Mouse (Mus musculus) kidney, postnatal 36 days (tissue): ENCODE results near the gene Tgoln1.
A peak's percentile ranks its signal among the peaks of the same experiment; 100 is the strongest.

Experiments
- DNase-seq, 2 experiments: peaks; one replicate each; pipeline ENCODE4 v3.0.0; 2021 to 2022; ENCODE audit warnings: mixed read lengths in 2 of 2

Gene Tgoln1

DNA sequence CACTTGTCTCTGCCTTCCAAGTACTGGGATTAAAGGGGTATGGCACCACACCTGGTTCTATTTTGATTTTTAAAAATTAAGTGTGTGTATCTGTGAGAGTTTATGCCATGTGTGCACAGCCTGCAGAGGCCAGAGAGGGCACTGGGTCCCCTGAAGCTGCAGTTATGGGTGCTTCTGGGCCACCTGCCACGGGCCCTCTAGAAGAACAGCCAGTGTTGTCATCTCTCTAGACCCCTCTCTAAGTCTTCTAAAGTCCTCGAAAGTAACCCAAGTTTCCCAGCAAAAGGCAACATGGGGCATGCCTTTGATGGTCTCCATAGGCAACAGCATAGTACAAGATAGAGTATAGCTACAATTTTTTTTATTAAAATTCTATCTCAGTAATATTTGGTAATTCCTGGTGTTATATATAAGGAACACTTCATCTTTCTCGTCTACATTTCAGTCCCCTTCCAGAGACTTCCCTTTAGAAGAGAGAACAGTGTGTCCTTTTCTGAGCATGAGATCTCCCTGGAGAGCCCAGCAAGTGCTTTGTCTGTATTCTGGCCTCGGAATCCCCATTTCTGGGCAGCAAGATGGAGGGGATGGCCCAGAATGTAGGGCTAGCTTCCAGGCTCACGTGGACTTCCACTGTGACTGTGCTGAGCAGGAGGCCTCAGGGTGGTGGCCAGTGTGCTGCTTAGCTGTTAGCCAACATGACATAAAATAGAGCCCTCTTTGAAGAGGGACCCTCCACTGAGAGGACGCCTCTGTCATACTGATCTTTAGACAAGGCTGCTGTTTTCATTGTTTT is 23.6 kb downstream of the Tgoln1 start:
- no peak for DNase-seq

- DNase-seq = no peak
Observed at GRCm38 (mm10) chr6:72590111-72590510, 26.7 kb downstream of the Tgoln1 start.

GRCm38 (mm10) chr6:72588307-72588706 is 28.5 kb downstream of the Tgoln1 start:
- DNase-seq = no peak

DNA sequence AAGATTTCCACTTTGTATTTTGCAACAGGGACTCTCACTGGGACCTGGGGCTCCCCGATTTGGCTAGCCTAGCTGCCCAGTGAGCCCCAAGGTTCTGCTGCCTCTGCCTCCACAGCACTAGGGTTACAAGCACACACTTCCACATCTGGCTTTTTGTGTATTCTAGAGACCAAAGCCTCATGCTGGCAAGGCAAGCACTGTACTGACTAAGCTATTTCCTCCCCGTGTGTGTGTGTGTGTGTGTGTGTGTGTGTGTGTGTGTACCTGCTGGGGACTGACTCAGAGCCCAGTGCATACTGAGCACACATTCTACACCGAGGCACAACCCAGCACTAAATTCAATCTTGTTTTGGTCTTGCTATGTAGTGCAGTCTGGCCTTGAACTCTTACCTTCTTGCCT is 30.1 kb downstream of the Tgoln1 start:
- no peak for DNase-seq

DNA sequence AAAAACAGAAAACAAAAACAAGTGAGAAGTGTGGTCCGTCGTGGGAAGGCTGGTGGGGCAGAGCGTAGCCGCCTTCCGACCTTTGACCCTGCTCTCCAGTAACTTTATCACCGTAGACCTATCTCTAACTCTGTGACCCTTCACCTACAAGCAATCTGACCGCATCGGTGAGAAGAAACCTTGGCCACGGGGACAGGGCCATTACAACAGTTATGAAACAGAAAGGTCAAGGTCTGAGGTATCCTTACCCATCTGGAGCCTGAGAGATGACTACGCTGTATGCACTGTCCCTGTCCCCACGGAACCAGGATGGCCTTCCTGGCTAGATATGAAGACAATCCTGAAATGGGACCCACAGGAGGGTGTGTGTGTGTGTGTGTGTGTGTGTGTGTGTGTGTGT is 32.6 kb downstream of the Tgoln1 start:
- DNase-seq = peak; percentile 50 to 71

DNA sequence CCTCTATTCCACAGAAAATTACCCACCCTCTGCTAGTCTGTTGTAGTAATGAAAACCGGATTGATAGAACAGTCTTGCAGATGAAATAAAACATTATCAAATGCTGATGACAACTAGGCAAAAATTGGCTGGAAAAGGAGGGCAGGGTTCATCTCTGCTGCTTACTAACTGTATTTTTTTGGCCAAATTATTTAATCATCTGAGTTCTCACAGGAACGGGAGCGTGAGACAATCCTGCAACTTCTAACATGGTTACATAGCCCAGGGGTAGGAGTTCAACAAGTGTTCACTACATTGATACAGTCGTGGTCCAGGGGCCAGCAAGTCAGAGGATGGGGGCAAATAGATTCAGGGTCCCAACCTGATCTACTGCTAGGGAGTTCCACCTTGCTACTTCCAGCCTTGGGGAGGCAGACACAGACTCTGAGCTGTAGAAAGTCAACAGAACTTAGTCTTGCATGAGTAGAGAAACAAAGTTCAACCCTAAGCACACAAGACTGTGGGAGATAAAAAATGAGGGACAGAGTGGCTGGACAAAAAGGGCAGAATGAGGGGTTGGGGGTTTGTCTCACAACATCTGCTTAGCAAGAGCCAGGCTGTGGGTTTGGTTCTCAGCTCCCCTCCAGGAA is 33.5 kb downstream of the Tgoln1 start:
- peak; percentile 28 to 31 for DNase-seq

- peak; percentile 36 to 47 for DNase-seq
Observed at GRCm38 (mm10) chr6:72581625-72582382, 35.0 kb downstream of the Tgoln1 start.

DNA sequence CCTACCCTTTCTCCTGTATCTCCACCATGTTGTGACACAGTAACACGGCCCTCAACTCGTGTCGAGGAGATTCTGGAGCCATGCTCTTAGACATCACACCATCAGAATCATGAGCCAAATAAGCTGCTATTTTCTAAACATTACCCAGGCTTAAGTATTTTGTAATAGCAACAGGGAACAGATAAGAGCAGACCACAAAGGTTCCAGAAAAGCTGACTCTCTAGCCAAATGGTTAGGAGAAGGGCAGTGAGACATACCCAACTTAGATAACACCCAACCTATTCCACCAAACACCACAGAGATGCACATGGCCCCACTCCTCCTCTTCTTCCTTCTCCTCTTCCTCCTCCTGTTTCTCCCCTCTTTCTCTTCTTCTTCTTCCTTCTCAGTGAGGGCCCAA is 40.8 kb downstream of the Tgoln1 start:
- no peak for DNase-seq

DNA sequence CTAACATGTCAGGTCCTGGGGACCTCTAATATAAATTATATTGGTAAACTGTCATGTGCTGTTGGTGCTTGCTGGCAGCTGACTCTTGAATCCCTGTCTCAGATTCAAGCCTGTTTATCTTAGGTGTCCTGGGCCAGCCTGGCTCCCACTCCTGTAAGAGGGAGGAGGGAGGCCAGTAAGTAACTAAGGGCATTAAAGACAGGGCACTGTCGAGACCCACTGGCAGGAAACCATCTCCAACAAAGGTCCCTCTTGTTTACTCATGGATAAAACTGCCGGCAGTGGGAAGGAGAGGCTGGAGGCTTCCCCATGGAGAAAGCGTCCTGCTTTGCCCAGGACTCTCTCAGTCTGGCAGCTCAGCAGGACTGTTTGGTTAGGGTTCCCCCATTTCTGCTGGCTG is 45.0 kb downstream of the Tgoln1 start:
- DNase-seq = no peak

DNA sequence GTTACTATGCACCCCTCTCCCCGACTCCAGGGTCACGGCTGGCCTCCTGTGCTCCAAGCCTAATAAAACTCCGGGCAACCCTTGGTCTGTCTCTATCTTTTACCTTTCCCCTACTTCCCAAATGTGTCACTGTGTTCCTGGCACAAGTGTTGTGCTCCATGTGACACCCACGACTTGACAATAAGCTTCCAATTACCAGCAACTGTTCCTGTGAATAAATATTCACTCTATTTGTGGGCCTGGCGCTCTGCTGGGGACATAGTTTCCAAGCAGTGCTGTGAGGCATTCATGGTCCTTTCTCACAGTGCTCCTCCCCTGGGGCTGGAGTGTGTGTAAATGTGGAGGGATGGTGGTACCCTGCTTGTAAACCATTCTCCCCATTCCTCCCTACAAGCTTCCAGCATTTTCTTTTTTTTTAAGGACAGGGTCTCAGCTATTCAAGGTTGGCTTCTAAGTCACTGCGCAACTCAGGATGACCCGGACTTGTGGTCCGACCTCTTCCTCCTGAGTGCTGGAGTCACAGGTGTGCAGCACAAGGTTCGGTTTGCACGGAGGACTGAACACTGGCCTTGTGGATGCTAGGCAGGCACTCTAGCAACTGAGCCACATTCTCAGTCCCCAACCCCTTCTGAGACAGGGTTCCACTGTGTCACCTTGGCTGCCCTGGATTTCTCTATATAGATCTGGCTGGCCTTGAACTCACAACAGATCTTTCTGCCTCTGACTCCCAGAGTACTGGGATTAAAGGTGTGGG is 46.0 kb downstream of the Tgoln1 start:
- DNase-seq = no peak

GRCm38 (mm10) chr6:72568736-72569135 is 48.1 kb downstream of the Tgoln1 start:
- no peak for DNase-seq

GRCm38 (mm10) chr6:72567508-72567907 is 49.3 kb downstream of the Tgoln1 start:
- peak; percentile 69 to 77 for DNase-seq

GRCm38 (mm10) chr6:72566044-72566443 is 50.8 kb downstream of the Tgoln1 start:
- peak; percentile 90 to 95 for DNase-seq

DNA sequence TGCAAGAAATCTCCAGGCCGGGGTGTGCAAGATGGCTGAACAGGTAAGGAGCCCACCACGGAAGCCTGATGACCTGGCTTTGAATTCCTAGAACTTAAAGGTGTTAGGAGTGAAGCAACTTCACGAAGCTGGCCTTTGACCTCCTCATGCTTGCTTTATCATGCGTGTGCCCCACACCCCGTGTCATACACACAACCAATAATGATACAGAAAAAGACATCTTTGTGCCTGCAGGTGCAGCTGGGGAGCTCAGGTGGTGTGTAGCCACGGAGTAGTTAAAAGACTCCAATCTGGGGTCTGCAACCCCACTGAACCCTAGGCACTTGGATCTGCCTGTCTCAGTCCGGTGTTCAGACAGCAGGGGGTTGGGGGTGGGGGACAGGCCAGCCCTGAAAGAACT is 51.3 kb downstream of the Tgoln1 start:
- DNase-seq = no peak

DNA sequence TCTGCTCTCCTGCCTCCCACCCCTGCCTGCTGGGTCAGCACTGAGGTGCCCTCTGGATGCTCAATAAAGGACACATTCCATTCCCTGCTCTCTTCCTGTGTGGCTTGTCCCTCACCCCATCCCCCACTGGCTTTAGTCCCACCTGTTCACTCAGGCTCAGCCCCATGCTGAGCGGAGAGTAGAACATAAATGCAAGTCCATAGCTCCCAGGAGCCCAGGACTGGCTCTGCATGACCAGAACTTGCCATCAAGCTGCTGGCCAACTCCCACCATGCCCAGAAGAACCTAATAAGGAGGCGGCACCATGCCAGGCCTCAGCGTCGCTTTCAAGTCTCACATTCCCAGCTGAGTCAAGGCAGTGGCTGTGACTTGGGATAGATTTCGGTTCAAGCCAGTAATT is 53.9 kb downstream of the Tgoln1 start:
- DNase-seq = peak; percentile 56

GRCm38 (mm10) chr6:72562486-72562885 is 54.3 kb downstream of the Tgoln1 start:
- no peak for DNase-seq

DNA sequence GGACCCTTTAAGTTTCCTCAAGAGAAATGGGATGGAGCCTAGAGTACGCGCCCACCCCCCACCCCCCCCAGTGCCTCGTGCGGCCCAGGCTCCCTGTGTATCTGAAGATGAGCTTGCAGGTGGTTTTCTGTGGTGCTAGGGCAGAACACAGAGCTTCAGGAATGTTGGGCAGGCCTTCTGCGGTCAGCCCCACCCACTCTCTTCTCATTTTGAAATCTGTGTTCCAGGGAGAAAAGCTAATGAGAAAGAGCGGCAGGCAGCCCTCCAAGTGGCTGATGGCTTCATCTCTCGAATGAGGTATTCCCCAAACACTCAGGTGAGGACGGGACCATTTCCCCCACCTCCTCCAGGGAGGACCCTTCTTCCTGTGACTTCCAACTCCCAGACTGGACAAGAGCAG is 56.0 kb downstream of the Tgoln1 start:
- no peak for DNase-seq
